Mouse (Mus musculus): Measurements from ENCODE around the gene Slc10a1. TPM values are rescaled to one million over a fixed set of nuclear protein-coding genes. Genes with fewer than 3 reads are reported as not detected.

Gene Slc10a1
- 0.66 and 0.76 TPM in 2 replicates for polyA plus RNA-seq (2014; fragmentation: Nextera tagmentation; extraction: Ambion mirVana)

DNA sequence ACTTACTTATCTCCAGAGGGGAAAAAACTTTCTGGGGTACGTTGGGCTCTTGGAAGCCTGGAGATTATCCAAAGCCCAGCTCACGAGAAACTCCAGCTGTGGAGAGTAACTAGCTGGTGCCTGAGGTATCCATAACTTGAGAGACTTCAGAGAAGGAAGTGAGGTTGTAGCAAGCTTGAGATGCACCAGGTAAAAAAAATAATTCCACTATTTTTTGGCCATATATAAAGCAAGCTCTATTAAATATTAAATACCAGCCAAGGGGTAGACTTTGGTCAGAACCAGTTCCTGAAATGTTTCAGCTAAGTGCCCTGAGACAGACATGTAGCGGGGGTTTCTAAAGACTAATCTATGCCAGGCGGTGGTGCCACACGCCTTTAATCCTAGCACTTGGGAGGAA is at the start of gene Slc10a1:
Gene Slc10a1, minus strand, starts transcription at position 101 of the 400 bp plus-strand sequence.
- Histone ChIP-seq H3K9me3 (ENCODE audit: control insufficient read depth, low read length) (no peaks in the 10 kb centered on the region), H3K27ac (ENCODE audit: low read depth, low read length) (no peak within 1 kb of the TSS), H3K9ac (replicated peaks; ENCODE audit: low read depth, low read length) (no peak within 1 kb of the TSS), H3K4me2 (ENCODE audit: low read depth, low read length) (no peak within 1 kb of the TSS), H3K4me1 (ENCODE audit: control insufficient read depth, insufficient read depth, low read length) (no peaks in the 10 kb centered on the region), H3K4me3 (ENCODE audit: low read depth, low read length) (no peak within 1 kb of the TSS), H3K36me3 (ENCODE audit: control insufficient read depth, insufficient read depth, low read length) (no peaks in the 10 kb centered on the region), H3K27me3 (ENCODE audit: control insufficient read depth, insufficient read depth, low read length) (no peaks in the 10 kb centered on the region)
- WGBS, result 91% methylated on average over 5 of the region's 5 CpGs
- no peak for ATAC-seq (ENCODE audit: low read depth)

DNA sequence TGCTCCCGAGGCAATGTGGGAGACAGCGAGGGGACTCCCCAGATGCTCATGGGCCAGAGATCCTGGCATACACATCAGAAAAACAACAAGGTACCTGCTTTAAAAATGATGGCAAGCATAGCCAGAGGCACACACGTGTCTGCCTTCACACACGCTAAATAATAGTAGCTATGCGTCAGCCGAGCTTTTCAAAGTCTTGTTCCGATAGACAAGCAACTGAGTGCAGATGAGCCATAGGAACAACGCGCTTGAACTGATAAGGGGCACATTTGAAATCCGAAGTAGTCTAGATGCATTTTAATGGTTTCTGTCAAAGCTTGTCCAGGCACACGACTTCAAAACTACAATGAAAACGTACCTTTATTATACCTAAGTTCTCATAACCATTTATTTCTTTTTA is 49.1 kb upstream of the Slc10a1 start:
- H3K9me3 ChIP-seq (ENCODE audit: control insufficient read depth, low read length), result no peaks in the 10 kb centered on the region
- H3K36me3 ChIP-seq (ENCODE audit: control insufficient read depth, insufficient read depth, low read length), result no peaks in the 10 kb centered on the region
- H3K4me1 ChIP-seq (ENCODE audit: control insufficient read depth, insufficient read depth, low read length), result no peaks in the 10 kb centered on the region
- H3K4me3 ChIP-seq (ENCODE audit: low read depth, low read length), result no peak overlapping the region
- H3K4me2 ChIP-seq (ENCODE audit: low read depth, low read length), result no peak overlapping the region
- no peak overlapping the region for H3K27ac ChIP-seq (ENCODE audit: low read depth, low read length)
- no peak overlapping the region for H3K9ac ChIP-seq (replicated peaks; ENCODE audit: low read depth, low read length)
- no peaks in the 10 kb centered on the region for H3K27me3 ChIP-seq (ENCODE audit: control insufficient read depth, insufficient read depth, low read length)
- no peak for ATAC-seq (ENCODE audit: low read depth)
- WGBS, result 86% methylated on average over 12 of the region's 12 CpGs

DNA sequence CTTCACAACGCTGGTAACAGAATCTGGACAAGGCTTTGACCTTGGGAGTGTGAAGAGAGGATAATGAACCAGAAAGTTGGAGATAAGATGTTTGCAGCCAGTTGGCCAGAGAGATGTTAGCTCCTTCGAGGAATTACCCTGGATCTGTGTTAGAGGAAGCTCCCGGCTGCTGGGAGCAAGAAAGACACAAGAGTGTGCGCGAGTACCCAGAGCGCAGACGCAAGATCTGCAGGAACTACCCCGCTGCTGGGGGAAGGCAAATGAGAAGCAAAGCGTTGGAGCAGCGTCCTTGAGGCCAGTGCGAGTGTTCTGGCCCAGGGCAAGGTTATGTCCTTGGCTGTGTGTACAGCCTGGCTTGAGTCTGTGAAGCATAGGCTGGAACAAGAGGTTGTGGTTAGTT is 45.0 kb upstream of the Slc10a1 start:
- no peaks in the 10 kb centered on the region for H3K36me3 ChIP-seq (ENCODE audit: control insufficient read depth, insufficient read depth, low read length)
- H3K4me1 ChIP-seq (ENCODE audit: control insufficient read depth, insufficient read depth, low read length), result no peaks in the 10 kb centered on the region
- 82% methylated on average over 11 of the region's 11 CpGs for WGBS
- no peak overlapping the region for H3K27ac ChIP-seq (ENCODE audit: low read depth, low read length)
- H3K27me3 ChIP-seq (ENCODE audit: control insufficient read depth, insufficient read depth, low read length), result no peaks in the 10 kb centered on the region
- H3K4me3 ChIP-seq (ENCODE audit: low read depth, low read length), result no peak overlapping the region
- H3K4me2 ChIP-seq (ENCODE audit: low read depth, low read length), result no peak overlapping the region
- no peak overlapping the region for H3K9ac ChIP-seq (replicated peaks; ENCODE audit: low read depth, low read length)
- H3K9me3 ChIP-seq (ENCODE audit: control insufficient read depth, low read length), result no peaks in the 10 kb centered on the region
- no peak for ATAC-seq (ENCODE audit: low read depth)

DNA sequence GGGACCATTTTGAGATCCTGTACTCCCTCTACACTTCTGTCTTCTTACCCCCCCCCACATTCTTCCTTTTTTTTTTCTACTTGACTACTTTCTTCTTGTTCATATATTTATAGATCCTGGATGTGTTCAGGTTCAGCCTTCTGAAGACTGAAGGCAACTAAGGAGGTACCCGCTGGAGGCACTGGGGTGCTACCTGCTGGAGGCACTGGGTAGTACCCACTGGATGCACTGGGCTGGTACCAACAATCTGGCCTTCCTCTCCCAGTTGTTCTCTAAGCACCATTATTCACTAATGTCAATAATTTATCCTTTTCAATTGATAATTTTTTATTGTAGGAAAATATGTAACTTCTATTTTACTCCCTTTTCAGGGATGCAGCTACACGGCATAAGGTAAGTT is 43.5 kb upstream of the Slc10a1 start:
- H3K4me2 ChIP-seq (ENCODE audit: low read depth, low read length), result no peak overlapping the region
- WGBS, result 91% methylated on average over 2 of the region's 2 CpGs
- H3K27ac ChIP-seq (ENCODE audit: low read depth, low read length), result no peak overlapping the region
- no peaks in the 10 kb centered on the region for H3K9me3 ChIP-seq (ENCODE audit: control insufficient read depth, low read length)
- no peaks in the 10 kb centered on the region for H3K36me3 ChIP-seq (ENCODE audit: control insufficient read depth, insufficient read depth, low read length)
- no peaks in the 10 kb centered on the region for H3K4me1 ChIP-seq (ENCODE audit: control insufficient read depth, insufficient read depth, low read length)
- H3K27me3 ChIP-seq (ENCODE audit: control insufficient read depth, insufficient read depth, low read length), result no peaks in the 10 kb centered on the region
- H3K4me3 ChIP-seq (ENCODE audit: low read depth, low read length), result no peak overlapping the region
- no peak for ATAC-seq (ENCODE audit: low read depth)
- H3K9ac ChIP-seq (replicated peaks; ENCODE audit: low read depth, low read length), result no peak overlapping the region

DNA sequence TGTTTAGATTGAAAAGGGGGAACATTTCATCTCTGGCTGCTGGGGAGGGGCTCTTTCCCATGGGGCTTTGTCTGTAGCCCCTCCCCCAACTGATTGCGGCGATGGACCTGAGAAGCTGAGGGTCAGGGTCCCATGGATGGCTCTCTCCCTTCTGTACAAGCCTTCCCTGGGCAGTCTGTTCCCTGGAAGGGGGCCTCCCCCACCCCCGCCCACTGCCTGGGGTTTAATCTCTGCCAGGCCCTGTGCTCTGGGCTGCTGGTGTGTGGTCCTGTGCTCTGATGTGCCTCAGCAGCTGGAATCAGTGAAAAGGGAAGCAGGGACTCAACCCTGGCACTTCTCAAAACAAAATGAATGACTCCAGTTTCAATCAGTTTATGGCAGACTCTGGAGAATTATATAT is 41.3 kb upstream of the Slc10a1 start:
- no peaks in the 10 kb centered on the region for H3K27me3 ChIP-seq (ENCODE audit: control insufficient read depth, insufficient read depth, low read length)
- WGBS, result 6% methylated on average over 3 of the region's 3 CpGs
- H3K36me3 ChIP-seq (ENCODE audit: control insufficient read depth, insufficient read depth, low read length), result no peaks in the 10 kb centered on the region
- H3K9ac ChIP-seq (replicated peaks; ENCODE audit: low read depth, low read length), result no peak overlapping the region
- ATAC-seq (ENCODE audit: low read depth), result no peak
- H3K9me3 ChIP-seq (ENCODE audit: control insufficient read depth, low read length), result no peaks in the 10 kb centered on the region
- H3K4me3 ChIP-seq (ENCODE audit: low read depth, low read length), result no peak overlapping the region
- H3K27ac ChIP-seq (ENCODE audit: low read depth, low read length), result no peak overlapping the region
- H3K4me2 ChIP-seq (ENCODE audit: low read depth, low read length), result no peak overlapping the region
- H3K4me1 ChIP-seq (ENCODE audit: control insufficient read depth, insufficient read depth, low read length), result no peaks in the 10 kb centered on the region

DNA sequence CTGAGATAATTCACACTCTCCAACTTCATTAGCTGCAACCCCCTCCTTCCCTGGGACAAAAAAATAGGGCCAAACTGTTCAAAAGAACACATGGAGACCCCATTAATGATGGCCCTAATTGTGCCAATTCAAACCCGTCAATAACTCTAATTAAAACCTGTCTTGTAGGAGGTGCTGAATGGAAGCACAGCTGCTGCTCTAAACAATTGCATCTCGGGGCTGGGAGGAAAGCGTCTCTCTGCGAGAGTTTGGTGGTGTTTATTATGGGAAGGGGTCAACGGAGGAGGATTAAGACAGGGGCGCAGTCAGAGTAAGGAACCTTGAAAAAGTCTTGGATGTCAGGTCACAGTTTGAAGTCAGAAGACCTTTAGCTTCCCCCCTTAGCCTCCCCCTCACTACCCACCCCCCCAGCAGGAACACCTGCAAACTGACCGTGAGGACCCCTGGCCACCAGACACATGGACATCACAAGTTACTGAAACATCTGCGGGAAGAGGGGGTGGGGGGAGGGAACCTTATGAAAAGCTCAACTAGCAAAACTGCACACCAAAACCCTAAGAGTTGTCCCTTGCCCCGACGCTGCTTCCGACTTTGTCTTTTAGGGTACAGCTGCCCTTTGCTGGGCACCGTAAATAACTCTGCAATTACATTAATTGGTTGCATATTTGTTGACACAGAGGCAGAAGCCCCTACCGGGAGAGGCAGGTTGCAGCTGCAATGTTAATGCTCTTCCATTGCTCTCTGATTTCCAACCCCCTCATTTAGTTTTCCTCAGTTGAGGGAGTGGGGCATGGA is 34.5 kb upstream of the Slc10a1 start:
- Histone ChIP-seq H3K4me1 (ENCODE audit: control insufficient read depth, insufficient read depth, low read length) (no peaks in the 10 kb centered on the region), H3K4me3 (ENCODE audit: low read depth, low read length) (no peak overlapping the region), H3K27ac (ENCODE audit: low read depth, low read length) (no peak overlapping the region), H3K9ac (replicated peaks; ENCODE audit: low read depth, low read length) (no peak overlapping the region), H3K27me3 (ENCODE audit: control insufficient read depth, insufficient read depth, low read length) (no peaks in the 10 kb centered on the region), H3K9me3 (ENCODE audit: control insufficient read depth, low read length) (no peaks in the 10 kb centered on the region), H3K36me3 (ENCODE audit: control insufficient read depth, insufficient read depth, low read length) (no peaks in the 10 kb centered on the region), H3K4me2 (ENCODE audit: low read depth, low read length) (no peak overlapping the region)
- ATAC-seq (ENCODE audit: low read depth), result no peak
- 7% methylated on average over 13 of the region's 13 CpGs for WGBS

DNA sequence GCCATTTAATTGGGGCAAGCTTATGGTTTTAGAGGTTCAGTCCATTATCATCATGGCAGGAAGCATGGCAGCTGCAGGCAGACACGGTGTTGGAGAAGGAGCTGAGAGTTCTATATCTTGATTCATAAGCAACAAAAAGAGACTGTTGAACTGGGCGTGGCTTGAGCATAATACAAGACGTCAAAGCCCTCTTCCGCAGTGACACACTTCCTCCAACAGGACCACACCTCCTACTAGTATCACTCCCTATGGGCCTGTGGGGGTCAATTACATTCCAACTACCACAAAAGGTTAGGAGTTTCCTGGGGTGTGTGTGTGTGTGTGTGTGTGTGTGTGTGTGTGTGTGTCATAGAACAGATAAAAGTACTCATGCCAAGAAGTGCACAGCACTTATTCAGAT is 32.4 kb upstream of the Slc10a1 start:
- H3K27me3 ChIP-seq (ENCODE audit: control insufficient read depth, insufficient read depth, low read length), result no peaks in the 10 kb centered on the region
- no peaks in the 10 kb centered on the region for H3K9me3 ChIP-seq (ENCODE audit: control insufficient read depth, low read length)
- H3K4me2 ChIP-seq (ENCODE audit: low read depth, low read length), result no peak overlapping the region
- WGBS, result 68% methylated on average over 4 of the region's 4 CpGs
- no peak for ATAC-seq (ENCODE audit: low read depth)
- no peaks in the 10 kb centered on the region for H3K36me3 ChIP-seq (ENCODE audit: control insufficient read depth, insufficient read depth, low read length)
- H3K27ac ChIP-seq (ENCODE audit: low read depth, low read length), result no peak overlapping the region
- H3K9ac ChIP-seq (replicated peaks; ENCODE audit: low read depth, low read length), result no peak overlapping the region
- no peak overlapping the region for H3K4me3 ChIP-seq (ENCODE audit: low read depth, low read length)
- no peaks in the 10 kb centered on the region for H3K4me1 ChIP-seq (ENCODE audit: control insufficient read depth, insufficient read depth, low read length)

DNA sequence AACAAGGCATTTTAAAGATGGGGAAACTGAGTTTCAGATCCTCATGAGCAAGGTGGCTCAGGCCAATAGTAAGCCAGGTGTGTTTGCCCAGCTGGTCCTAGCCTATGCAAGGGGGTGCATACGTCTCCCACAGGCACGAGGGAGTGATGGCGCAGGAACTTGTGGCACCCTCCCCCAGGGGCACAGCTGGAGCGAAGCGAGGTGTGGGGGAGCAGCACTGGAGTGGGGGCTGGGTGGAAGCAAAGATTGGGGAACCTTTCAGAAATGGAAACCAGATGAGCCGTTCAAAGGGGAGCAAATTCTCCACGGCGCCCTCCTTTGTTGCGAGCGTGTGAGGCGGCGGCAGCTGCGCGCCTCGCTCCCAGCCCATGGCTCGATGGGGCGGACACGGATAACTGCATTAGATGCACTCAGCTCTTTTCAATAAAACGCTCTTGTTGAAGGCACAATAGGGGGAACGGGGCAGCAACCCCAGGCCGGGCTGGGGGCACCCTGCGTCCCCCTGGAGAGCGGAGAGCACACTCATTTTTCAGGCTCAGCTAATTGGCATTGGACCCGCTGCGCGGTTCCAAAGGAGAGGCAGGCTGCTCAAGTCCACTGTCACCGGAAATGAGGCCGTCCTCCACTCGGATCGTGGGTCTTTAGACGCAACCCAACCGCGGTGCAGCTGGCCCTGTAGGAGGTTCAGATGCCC is 30.2 kb upstream of the Slc10a1 start:
- under 1% methylated on average over 33 of the region's 33 CpGs for WGBS
- H3K36me3 ChIP-seq (ENCODE audit: control insufficient read depth, insufficient read depth, low read length), result no peaks in the 10 kb centered on the region
- no peak overlapping the region for H3K27ac ChIP-seq (ENCODE audit: low read depth, low read length)
- no peaks in the 10 kb centered on the region for H3K4me1 ChIP-seq (ENCODE audit: control insufficient read depth, insufficient read depth, low read length)
- no peaks in the 10 kb centered on the region for H3K9me3 ChIP-seq (ENCODE audit: control insufficient read depth, low read length)
- peak; percentile 60; the same call in 1 of the 2 replicates for ATAC-seq (ENCODE audit: low read depth)
- no peaks in the 10 kb centered on the region for H3K27me3 ChIP-seq (ENCODE audit: control insufficient read depth, insufficient read depth, low read length)
- 0 out of 2 replicates have a peak overlapping the region, but pooled peaks have one; percentile 4 for H3K9ac ChIP-seq (replicated peaks; ENCODE audit: low read depth, low read length)
- H3K4me2 ChIP-seq (ENCODE audit: low read depth, low read length), result peak overlapping the region; percentile 36
- H3K4me3 ChIP-seq (ENCODE audit: low read depth, low read length), result peak overlapping the region; percentile 12; the same call in 1 of the 2 replicates

DNA sequence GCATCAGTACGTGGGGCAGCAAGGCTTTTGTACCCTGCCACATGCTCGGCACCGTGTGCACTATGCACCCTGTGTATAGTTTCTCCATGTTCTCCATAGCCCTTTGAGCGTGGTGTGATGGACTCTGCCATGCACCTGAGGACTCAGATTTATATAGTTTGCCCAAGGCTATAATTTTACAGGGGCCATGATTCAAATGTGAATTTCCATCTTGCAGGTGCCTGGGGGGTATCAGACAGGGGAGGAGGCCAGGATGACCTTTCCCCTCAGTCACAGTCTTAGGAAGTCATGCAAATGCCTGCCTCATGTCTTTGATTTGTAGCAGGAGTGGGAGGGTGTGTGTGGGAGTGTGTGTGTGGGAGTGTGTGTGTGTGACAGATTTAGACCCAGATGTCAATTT is 29.1 kb upstream of the Slc10a1 start:
- ATAC-seq (ENCODE audit: low read depth), result no peak
- WGBS, result 46% methylated on average over 4 of the region's 4 CpGs
- no peak overlapping the region for H3K4me3 ChIP-seq (ENCODE audit: low read depth, low read length)

More for the DNA sequence above, 29.1 kb upstream of the Slc10a1 start:
- no peaks in the 10 kb centered on the region for H3K9me3 ChIP-seq (ENCODE audit: control insufficient read depth, low read length)
- no peak overlapping the region for H3K27ac ChIP-seq (ENCODE audit: low read depth, low read length)
- H3K4me1 ChIP-seq (ENCODE audit: control insufficient read depth, insufficient read depth, low read length), result no peaks in the 10 kb centered on the region
- no peak overlapping the region for H3K4me2 ChIP-seq (ENCODE audit: low read depth, low read length)
- no peaks in the 10 kb centered on the region for H3K27me3 ChIP-seq (ENCODE audit: control insufficient read depth, insufficient read depth, low read length)
- no peaks in the 10 kb centered on the region for H3K36me3 ChIP-seq (ENCODE audit: control insufficient read depth, insufficient read depth, low read length)
- H3K9ac ChIP-seq (replicated peaks; ENCODE audit: low read depth, low read length), result no peak overlapping the region

Measured in neural tube, embryonic 14.5 days (tissue).